In the genomic region with DNA sequence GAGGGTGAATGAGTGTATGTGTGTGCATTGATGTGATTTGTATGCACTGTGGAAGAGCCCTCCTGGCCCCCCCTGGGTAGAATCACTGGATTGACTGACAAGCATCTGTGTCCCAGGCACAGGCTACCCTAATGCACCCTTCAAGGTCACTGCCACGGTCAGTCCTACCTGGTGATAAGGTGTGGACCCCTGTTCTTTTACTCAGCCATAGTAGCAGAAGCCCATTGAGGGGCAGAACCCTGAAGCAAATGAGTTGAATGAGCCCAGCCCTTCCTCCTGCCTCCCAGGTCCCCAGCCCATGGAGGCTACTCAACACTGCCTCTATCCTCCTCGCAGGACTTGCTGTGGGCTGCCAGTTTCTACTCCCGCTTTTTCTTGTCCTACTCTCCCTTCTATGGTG, we compare ENCODE assay signal across 16 mouse cellular contexts. TPM values are rescaled to one million over a fixed set of nuclear protein-coding genes. Genes with fewer than 3 reads are reported as not detected.
"Had no signal": no experiment of that assay in that cellular context is flagged by ENCODE, and none has a peak within 500 bp of the region (broad histone marks: within the 10 kb centered on the region; RNA-seq: fewer than 3 reads in every experiment).

No protein-coding gene starts in this region.

- H3K27ac ChIP-seq: left cerebral cortex, adult 2 months; limb, embryonic 10.5 days; liver, embryonic 13.5 days; macrophage; midbrain, embryonic 15.5 days; neural tube, embryonic 13.5 days had no signal

- H3K27me3 ChIP-seq: megakaryocyte, embryonic 14.5 days; midbrain, embryonic 15.5 days; neural tube, embryonic 13.5 days had no signal

- ATAC-seq: intestine, embryonic 16.5 days; liver, postnatal 0 days; midbrain, embryonic 15.5 days had no signal

- H3K4me2 ChIP-seq: liver, embryonic 13.5 days; midbrain, embryonic 11.5 days; midbrain, embryonic 15.5 days; neural tube, embryonic 13.5 days had no signal

- DNase-seq: liver, embryonic 13.5 days; liver, postnatal 0 days; retina, postnatal 1 day; right cerebral cortex, postnatal 4 days; spleen, adult 18-20 months; thymus, adult 18-20 months; thymus, postnatal 14 days had no signal

- H3K4me1 ChIP-seq: midbrain, embryonic 15.5 days; neural tube, embryonic 13.5 days had no signal

- H3K4me3 ChIP-seq: left cerebral cortex, adult 2 months; limb, embryonic 10.5 days; liver, embryonic 13.5 days; megakaryocyte, embryonic 14.5 days; midbrain, embryonic 15.5 days; neural tube, embryonic 13.5 days had no signal

- H3K9ac ChIP-seq: liver, embryonic 13.5 days; liver, postnatal 0 days; midbrain, embryonic 15.5 days; neural tube, embryonic 13.5 days had no signal

- H3K9me3 ChIP-seq: limb, embryonic 10.5 days; liver, embryonic 13.5 days; megakaryocyte, embryonic 14.5 days; midbrain, embryonic 15.5 days; neural tube, embryonic 13.5 days had no signal

RNA-seq across cellular contexts. Expression of gene Fads3, which starts 13.9 kb away (rescaled TPM):
- total RNA-seq: monocyte, adult 5-6 weeks had no signal

RNA-seq across cellular contexts. Expression of gene Best1, which starts 53.8 kb away (rescaled TPM):
- total RNA-seq: monocyte, adult 5-6 weeks had no signal
